Mouse (Mus musculus) spleen, adult 18-20 months (tissue): ENCODE data around the gene Gm9844.
A peak's percentile ranks its signal among the peaks of the same experiment; 100 is the strongest.
"Not testable (repeated sequence)": the region's sequence is repeated elsewhere in the genome, so short reads cannot be mapped to it uniquely, and the experiment has no call there.

ENCODE experiments used
- DNase-seq, 2 experiments: peaks; one replicate each; pipeline ENCODE4 v3.0.0; 2022; ENCODE audit warnings: mixed read lengths in 2 of 2

The Gm9844 gene

GRCm38 (mm10) chr7:24861913-24862312 is at the start of gene Gm9844:
Gm9844 (plus strand) TSS chr7:24862213.
- DNase-seq: no peak

GRCm38 (mm10) chr7:24817502-24817901 is 44.5 kb upstream of the Gm9844 start:
- peak; percentile 69 to 85 for DNase-seq

DNA sequence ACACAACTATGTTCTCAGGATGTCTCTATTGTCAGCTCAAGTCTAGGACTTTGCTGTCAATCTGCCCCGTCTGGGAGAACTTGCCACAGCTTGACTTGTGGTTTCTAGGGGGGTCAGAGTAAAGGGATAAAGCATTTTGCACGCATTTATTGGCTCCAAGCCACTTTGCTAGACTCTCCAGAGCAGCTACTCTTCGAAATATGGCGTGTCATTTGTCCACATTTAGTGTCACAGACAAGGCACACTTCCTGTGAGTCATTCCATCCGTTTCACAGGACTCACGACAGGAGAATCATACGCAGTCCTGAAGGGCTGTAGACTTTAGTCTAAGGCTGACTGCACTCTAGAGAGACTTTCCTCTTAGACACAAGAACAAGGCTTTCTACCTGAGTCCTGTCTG is 37.6 kb upstream of the Gm9844 start:
- no peak for DNase-seq

DNA sequence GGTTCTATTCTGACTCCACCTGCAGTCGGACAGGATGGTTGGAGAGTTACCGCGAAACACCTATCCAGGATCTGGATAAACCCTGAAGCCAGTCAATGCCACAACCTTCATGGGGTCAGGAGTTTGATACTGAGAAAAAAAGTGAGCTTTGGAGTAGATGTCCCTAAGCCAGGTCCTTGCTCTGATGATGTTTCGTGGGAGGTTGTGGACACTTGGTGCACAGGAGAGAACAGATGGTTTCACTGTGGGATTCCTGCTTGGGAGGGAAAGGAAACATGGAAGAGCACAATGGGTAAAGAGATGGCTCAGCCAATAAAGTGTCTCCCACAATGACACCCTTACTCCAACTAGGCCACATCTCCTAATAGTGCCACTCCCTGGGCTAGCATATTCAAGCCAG is 34.8 kb upstream of the Gm9844 start:
- no peak for DNase-seq

GRCm38 (mm10) chr7:24838732-24839409 is 23.1 kb upstream of the Gm9844 start:
- DNase-seq: peak; percentile 48 to 55

DNA sequence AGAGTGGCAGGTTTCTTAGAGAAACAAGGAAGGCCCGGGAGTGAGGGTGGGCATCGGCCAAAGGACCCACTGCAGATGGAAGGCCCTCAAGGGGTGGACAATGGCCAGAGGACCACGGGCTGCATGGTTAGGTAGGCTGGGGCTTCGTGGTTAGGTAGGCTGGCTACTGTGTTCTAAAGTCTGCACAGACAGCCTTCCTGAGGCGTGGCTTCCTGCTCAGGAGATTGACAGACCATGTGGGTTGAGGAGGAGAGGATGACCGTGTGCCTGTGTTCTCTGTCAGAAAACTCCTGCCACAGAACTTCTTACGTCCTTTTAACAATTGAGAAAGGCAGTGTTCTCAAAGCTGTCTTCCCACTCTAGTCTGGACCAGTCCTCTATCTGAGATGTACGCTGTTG is 22.6 kb upstream of the Gm9844 start:
- peak; percentile 36 to 38 for DNase-seq

- DNase-seq: no peak
These were observed 21.7 kb upstream of the Gm9844 start for GRCm38 (mm10) chr7:24840331-24840730.

DNA sequence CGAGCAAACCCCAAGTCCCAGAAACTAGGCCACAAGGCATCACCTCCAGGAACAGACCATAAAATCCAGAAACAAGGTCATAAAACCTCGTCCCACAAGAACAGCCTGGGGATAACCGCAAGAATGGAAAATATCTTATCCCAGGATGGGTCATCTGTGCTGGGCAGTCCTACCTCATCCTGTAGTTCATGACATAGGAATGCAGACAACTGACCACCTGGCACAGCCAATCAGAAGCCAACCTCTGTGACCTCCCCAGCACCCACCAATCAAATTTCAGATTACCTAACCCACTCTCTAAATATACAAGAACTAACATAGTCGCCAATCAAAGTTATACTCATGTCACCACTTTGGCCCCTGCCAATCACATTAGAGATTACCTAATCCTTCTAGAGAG is 21.0 kb upstream of the Gm9844 start:
- no peak for DNase-seq

DNA sequence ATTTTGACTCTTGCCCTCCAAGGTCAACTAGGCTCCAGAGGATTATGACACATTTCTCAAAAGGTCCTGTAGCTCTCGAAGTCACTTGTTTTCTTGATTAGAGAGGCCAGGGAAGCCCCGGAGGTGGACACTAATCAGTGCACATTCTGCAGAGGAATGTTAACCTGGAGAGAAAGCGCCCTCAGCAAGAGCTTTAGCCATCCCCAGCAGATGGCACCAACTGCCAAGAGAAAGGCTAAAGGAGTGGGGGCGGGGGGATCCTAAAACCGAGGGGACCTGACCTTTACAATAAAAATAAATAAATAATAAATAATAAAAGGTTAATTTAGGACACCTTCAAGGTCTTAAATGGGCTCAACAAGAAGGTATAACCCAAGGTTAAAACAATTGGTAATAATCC is 17.9 kb upstream of the Gm9844 start:
- no peak for DNase-seq

DNA sequence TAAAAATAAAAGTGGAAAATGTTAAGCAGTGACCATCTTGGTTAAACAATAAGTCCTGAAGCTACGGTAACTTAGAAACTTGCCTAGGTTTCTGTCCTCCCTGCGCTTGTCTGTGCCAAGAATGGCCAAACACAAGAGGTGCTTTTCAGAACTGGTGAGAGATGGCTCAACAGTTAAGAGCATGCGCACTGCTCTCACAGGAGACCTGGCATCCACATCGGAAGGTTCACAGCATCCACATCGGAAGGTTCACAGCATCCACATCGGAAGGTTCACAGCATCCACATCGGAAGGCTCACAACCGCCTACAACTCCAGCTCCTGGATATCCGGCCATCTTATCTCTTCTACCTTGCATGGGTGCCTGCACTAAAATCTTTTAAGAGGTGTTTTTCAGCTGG is 16.8 kb upstream of the Gm9844 start:
- no peak for DNase-seq

DNA sequence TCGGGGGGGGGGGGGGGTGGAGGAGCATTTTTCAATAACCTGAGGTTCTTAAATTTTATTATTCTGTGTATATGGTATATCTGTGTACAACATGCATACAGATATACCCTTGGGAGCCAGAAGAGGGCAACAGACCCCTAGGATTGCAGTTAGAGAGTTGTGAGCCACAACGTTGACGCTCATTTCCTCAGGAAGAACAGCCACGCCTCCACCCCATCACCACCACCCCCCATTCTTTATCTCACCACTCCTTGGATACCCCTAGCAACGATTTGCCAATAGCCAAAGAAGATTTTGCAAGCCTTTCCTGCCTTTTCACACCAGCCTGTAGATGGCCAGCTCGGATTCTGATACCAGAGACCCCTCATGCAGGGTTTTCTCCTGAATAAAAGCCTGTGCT is 16.3 kb upstream of the Gm9844 start:
- DNase-seq: no peak

DNA sequence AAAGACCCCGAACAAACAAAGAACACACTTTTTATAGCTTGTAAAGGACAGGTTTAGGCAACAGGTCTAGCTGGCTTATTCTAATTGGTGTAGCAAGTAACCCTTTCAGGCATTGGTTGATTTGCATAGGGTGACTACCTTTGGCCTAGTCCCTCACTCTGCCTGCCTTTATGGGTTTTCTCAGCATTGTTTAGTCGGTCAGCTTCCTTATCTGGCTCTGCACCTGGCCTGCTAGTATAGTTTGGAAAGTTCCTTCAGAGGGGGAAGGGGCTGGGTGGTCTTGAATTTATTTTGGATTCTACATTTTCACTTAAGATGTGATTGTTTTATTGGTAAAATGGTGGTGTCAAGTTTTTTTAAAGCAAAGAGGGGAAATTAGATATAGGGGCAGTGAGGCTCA is 15.4 kb upstream of the Gm9844 start:
- DNase-seq: not testable (repeated sequence)

DNA sequence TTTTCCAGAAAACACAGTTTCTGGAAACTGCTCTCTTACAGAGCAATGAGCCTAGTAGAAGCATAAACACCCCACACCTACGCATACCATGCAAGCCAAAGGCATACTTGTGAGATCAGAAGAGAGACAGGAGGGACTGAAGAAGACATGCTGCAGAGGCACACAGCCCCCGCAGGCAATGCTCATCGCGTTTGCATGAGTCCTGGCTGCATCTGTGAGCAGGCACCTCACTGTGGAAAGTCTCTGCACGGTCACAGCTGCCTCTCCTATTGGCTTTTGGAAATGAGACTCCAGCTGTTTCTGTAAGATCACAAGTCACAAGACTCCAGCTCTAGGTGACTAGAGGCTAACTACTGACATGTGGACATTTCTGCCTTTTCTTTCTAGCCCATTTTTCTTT is 11.9 kb upstream of the Gm9844 start:
- no peak for DNase-seq

DNA sequence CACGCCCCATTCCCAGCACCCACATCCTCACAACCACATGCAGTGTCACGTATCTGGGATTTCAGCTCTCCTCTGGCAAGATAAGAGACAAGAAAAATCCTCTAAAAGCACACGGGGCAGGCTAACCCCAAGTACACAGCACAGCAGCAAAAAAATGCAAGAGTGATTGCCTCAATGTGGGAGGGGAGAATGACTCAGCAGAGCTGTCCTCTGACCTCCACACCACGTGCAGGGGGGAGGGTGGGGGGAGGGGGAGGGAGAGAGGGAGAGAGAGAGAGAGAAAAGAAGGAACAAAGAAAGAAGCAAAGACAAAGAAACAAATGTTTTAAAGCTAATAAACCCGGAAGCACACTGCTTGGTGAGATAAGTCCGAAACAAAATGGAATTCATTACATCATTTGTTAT is 11.1 kb upstream of the Gm9844 start:
- no peak for DNase-seq

GRCm38 (mm10) chr7:24851596-24852325 is 10.3 kb upstream of the Gm9844 start:
- no peak for DNase-seq

DNA sequence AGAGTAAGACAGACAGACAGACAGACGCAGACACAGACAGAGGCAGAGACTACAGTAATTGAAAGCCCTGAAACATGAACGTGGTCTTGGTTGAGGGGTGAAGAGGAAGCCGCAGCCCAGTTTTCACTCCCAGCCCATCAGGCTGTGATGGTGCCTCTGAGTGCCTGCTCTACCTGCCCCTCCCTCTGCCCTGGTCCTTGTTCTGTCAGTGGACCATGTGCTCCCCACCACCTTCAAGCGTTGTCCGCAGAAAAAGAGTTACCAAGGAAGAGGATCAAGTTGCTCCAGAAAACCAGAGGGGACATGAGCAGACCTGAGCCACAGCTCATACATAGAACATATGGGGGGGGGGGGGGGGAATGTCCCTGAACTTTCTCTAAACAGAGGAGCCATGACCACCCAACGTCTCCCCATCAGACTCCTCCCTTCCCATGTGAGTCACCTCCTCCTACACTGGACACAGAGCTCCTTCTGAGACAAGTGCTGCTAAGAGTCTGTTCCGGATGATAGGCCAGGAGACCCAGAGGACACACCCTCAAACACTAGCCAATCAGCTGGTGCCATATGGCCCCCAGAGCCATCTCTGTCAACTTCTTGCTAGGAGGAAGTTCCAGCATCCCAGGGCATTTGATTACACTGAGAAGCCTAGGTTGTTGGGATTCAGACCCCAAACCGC is 9.3 kb upstream of the Gm9844 start:
- DNase-seq: no peak

DNA sequence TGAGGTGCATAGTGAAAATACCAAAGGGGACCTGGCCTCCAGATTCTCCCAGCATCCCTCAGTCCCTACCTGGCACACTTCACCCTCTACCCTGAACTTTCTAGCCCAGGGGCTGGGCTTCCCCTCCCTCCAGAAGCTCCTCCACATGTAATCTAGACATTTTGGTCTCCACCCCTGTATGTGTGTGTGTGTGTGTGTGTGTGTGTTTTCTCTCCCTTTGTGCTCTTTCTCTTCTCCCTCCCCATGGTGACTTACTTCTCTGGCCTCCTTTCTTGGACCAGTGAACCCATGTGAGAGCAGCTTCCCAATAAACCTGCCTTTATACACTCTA is 8.8 kb upstream of the Gm9844 start:
- no peak for DNase-seq

GRCm38 (mm10) chr7:24853695-24854094 is 8.3 kb upstream of the Gm9844 start:
- DNase-seq: no peak

GRCm38 (mm10) chr7:24856460-24857120 is 5.4 kb upstream of the Gm9844 start:
- DNase-seq: no peak

DNA sequence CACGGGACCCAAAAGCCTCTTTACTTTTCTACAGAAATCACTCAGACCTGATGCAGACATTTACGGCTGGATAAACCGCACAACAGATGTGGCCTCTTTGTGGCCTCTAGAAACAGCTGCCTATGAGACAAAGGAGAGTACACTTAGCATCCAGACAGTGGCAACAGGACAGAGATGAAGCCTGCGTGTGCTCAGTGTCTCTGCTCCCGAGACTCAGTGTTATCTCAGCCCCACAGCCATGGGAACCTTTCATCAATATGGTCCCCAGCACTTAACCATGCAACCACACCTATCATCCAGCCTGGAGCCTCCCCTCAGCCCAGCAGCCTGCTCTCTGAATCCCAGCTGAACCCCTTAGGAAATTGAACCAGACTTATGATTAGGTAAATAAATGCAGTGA is 2.8 kb upstream of the Gm9844 start:
- no peak for DNase-seq

DNA sequence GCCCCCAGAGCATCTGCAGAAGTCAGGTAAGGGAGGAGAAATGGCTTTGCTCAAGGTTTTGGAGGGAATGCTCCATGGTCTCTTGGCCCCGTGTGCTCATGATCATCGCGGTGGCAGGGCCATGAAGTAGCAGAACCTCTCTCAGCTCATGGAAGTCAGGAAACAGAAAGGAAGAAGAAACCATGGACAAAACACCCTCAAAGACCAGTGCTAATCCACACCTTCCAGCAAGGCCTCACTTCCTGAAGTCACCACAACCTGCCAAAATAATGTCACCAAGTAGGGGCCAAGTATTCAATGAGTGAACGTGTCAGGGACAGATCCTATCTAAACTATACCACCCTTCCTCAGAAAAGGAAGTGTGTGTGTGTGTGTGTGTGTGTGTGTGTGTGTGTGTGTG is 840 bp downstream of the Gm9844 start:
- no peak for DNase-seq

DNA sequence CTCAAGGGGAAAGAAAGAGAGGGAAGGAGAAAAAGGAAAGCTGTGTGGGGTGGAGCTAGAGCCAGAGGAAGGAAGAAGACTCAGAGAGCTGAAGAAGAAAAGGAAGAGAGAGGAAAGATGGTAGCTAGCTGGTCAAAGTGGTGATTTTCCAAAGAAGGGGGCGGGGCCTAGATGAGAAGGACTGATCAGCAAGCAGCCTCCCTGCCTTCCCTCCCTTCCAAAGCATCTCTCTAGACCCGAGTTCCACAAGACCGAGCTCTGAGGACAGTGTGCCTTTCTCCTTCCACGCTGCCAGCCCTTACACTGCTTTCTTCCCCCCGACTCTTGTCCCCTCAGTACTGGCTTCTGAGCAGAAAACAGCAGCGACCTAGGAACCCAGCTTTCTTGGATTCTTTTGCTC is 2.1 kb downstream of the Gm9844 start:
- no peak for DNase-seq

- no peak for DNase-seq
These were observed 7.1 kb downstream of the Gm9844 start for GRCm38 (mm10) chr7:24869080-24869479.
